Mouse (Mus musculus) ES-Bruce4 (cell line): ENCODE results near the gene Uap1.

ENCODE experiments used
- CTCF ChIP-seq: IDR thresholded peaks from one replicate; pipeline ENCODE4 v1.8.1; 2011; ENCODE audit warnings: low read depth, low read length
- POLR2A ChIP-seq: IDR thresholded peaks from one replicate; pipeline ENCODE4 v1.8.1; 2011; ENCODE audit warnings: low read length; ENCODE audit not compliant: insufficient read depth

GRCm38 (mm10) chr1:170215590-170215989, 40.8 kb upstream of the Uap1 start:
- TF ChIP-seq POLR2A, result no peak
- no peak for TF ChIP-seq CTCF
